Mouse (Mus musculus) thymus, adult 18-20 months (tissue): ENCODE data around the gene Aebp1.
"Not testable (repeated sequence)": the region's sequence is repeated elsewhere in the genome, so short reads cannot be mapped to it uniquely, and the experiment has no call there.

Experiments used
- DNase-seq, 2 experiments: peaks; one replicate each; pipeline ENCODE4 v3.0.0; 2022; ENCODE audit warnings: mixed read lengths in 2 of 2

Gene Aebp1

DNA sequence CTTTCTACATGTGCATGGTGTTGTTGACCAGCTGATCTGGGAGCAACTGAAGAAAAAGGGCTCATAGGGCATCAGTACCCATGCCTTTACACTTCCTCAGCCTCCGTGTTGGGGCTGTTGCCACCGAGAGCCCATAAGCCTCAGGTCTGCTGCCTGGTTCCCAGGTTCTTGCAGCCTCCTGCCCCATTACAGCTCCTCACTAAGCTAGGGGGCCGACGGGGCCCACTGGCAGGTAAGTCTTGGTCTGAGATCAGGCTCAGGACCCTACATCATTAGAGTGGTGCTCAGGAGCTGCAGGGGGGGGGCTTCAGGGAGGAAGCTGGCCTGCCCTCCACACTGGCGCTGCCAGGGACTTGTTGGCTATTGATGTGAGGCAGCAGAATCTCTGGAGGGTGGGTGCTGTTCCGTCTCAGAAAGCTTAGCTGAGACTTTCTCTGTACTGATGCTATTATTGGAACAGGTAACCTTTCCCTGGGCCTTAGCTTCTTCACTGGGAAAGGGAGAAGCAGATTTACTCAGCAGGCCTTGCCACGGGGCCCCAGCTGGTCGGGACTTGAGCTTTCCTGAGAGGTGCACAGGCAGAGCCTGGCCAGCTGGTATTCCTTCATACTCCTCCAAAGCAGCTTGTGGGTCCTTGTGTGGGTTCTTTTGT, 5.1 kb upstream of the Aebp1 start:
- no peak for DNase-seq

DNA sequence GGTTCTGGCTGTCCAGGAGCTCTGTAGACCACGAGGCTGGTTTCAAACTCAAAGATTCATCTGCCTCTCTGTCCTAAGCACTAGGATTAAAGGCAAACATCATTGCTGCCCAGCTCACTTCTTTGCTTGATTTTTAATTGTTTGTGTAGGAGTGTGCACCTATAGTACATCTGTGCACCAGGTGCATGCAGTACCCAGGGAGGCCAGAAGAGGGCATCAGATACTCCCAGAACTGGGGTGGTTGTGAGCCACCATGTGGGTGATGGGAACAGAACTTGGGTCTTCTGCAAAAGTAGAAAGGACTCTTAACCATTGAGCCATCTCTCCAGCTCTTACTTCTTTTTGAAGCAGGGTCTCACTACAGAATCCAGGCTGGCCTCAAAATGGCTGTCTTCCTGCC, 3.0 kb upstream of the Aebp1 start:
- DNase-seq = no peak

DNA sequence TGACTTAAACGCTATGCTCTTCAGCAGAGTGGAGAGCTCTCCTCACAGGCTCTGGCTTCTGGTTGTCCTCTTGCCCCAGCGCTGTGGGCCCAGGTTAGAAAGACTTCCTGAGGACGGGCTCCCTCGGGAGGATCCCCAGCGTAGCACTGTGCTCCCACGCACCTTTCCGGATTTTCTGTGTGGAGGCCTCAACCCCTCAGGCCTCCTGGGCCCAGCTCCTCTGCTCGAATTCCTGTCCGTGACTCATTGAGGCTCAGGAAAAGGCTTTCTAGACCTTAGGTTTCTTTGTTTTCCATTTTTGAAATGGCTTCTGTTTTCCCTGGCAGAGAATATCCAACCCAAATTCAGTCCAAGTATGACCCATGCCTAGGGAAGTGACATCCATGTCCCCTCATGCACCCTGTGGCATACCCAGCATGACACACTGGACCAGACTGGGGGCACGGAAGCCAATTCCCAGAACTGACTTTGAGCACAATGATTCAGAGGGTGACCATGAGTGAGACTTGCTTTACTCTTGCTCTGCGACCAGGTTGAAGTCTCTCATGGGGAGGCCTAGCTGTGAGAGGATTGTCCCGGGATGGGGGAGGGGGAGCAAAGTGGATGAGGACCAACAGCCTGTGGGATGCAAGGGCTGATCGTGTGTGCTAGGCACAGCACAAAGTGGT, 1.7 kb upstream of the Aebp1 start:
- no peak for DNase-seq

DNA sequence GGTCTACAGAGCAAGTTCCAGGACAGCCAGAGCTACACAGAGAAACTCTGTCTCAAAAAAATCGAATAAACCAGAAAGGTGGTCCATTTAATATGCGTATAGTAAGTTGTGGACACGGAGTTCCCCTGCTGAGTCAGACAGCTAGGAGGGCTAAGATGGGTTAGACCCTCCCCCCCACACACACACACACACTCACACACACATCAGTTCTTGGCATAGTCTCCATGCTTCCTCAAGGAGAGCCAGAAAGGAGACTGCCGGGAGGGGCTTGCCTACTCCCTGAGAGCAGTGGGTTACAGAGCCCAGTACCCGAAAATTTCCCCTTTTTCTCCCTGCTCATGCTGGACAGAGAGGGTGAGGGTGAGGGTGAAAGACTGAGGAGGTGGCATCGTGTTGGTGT, 1.1 kb upstream of the Aebp1 start:
- DNase-seq = no peak

DNA sequence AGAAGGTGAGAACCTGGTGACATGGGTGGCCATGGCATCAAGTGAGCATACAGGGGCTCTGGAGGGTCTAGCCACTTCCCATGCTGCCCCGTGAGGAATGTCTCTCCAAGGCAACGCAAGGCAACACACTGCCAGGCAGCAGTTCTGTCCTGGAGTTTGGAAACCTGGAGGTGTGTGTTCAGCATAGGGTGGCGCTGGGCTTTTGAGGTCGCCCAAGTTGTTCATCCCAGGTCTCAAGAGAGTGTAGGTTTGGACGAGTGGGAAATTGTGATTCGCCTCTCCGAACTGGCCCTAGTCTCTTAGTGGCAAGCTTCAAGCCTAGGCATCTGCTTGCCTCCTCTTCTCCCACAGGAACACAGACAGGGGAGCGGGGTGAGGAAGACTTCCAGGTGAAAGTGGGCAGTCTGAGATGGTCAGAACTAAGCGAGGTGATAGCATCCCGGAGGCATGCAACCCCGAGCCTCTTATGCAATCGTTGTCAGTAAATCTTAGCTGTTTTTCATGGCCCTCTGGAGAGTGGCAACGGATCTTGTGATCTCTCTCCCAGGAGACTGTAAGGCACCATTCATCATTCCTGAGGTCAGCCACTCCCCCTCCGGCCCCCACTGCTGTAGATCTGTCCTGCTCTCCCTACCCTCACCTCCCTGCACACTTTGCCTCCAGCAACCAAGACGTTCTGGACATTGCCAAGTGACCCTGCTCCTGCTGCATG, 803 bp downstream of the Aebp1 start:
- no peak for DNase-seq

GRCm38 (mm10) chr11:5867196-5867595, 5.4 kb downstream of the Aebp1 start:
- no peak for DNase-seq

DNA sequence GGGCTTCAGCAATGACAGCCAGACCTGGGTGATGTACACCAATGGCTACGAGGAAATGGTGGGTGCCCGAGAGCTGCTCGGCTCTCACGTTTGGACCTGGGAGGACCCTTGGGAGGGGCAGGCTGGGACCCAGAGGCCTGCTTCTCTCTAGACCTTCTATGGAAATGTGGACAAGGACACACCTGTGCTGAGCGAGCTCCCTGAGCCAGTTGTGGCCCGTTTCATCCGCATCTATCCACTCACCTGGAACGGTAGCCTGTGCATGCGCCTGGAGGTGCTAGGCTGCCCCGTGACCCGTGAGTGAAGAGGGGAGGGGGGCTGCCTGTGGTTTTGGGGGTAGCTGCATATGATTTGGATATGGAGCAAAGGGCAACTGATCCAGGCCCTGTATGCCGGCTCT, 6.6 kb downstream of the Aebp1 start:
- no peak for DNase-seq

GRCm38 (mm10) chr11:5869331-5869730, 7.6 kb downstream of the Aebp1 start:
- DNase-seq = no peak

- no peak for DNase-seq
Measured at GRCm38 (mm10) chr11:5870069-5870468, 8.3 kb downstream of the Aebp1 start.

GRCm38 (mm10) chr11:5872707-5873106, 11.0 kb downstream of the Aebp1 start:
- DNase-seq = no peak

- no peak for DNase-seq
Measured at GRCm38 (mm10) chr11:5873192-5873591, 11.4 kb downstream of the Aebp1 start.

GRCm38 (mm10) chr11:5877421-5877820, 15.7 kb downstream of the Aebp1 start:
- no peak for DNase-seq

DNA sequence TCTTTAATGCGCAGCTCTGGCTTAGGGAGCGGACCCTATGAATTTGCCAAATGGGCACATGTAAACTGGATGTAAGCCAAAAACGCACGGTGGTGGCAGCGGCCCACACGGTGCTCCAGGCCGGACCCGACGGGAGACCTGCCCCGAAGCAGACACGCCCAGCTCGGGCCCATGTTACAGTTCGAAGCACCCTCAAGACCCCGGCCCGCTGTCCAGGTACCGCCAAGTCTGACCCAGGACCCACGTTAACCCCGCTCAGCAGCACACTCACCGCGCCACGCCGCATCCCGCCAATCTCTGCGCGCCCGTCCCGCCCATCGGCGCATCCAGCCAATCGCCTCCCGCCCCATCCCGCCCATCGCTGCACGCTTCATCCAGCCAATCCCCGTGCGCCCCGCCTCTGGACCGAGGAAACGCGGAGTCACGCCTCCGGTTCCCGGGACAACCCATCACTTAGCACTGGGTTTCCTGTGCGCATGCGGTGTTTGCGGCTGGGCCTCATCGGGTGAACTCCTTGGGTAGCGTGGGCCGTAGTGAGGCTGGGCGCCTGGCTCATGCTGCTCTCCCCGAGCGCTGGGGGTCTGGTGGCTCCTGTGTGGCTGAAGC, 16.3 kb downstream of the Aebp1 start, which contains the start of gene Pold2:
Gene Pold2, minus strand, starts transcription at position 372 of the 606 bp plus-strand sequence.
- peak; percentile 97 for DNase-seq

DNA sequence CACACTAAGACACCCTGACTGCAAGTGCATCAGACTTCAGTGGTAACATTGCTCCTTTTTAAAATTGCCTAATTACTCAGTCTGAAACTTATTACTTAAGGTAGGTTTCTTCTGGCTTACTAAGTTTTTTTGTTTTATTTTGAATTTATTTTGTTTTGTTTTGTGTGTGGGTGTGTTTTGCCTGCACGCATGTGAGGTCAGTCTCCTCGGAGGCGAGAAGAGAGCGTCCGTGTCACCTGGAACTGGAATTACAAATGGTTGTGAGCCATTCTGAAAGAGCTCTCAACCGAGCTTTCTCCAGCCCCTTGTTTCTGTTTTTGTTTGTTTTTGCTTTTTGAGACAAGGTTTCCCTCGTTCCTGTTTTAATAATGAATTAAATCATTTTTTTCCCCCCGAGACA, 16.9 kb downstream of the Aebp1 start:
- DNase-seq = no peak

GRCm38 (mm10) chr11:5879905-5880304, 18.2 kb downstream of the Aebp1 start:
- DNase-seq = no peak

DNA sequence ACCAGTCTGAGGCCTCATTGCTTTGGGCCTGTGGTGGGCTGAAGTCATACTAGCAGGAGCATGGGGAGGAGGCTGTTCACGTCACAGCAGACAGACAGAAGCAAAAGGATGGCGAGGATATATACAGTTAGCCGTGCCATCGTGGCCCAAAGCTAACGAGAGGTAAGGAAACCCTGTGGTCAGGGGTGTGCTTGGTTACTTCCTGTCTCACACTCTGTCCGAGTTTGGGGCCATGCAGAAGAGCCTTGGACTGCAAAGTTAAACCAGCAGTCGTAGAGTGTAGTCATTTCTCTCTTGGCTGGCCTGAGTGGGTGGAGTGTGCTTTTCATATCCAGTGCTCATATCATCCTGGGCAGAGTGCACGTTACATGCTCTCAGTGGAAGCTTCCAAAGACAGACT, 20.8 kb downstream of the Aebp1 start:
- no peak for DNase-seq

DNA sequence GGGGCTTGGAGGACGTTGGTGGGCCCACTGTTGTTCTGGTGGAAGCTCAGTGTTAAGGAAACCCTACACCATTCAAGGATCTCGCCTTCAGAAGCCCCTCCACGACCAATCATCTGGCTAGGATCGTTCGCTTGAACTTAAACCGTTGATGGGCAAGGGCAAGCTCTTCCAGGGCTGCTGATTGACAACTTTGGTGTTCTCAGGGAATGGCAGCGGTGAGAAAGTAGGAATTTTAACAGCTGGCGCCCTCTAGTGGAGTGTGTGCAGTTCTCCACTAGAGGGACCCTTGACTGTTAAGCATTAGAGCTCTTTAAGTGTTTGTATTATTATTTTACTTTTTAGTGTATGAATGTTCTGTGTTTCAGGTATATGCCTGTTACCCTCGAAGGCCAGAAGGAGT, 24.4 kb downstream of the Aebp1 start:
- no peak for DNase-seq

DNA sequence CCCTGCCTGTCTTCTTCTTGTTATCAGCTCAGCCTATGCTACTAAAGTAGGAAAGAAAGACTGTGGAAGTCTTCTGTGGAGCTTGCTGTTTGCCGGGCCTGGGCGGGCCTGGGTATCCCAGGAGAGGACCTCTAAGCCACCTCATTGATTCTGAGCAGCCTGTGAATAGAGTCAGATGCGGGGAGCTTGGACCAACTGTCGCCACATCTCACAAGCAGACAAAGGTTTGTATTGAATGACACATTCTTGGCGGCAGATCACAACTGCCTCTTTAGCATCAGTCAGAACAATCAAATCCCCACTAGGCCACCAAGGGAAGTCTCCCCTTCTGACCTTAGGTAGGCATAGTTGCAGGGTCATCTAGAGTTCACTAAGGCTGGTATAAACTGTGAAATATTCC, 25.5 kb downstream of the Aebp1 start:
- DNase-seq = no peak

- DNase-seq = not testable (repeated sequence)
Measured at GRCm38 (mm10) chr11:5888563-5888962, 26.8 kb downstream of the Aebp1 start.

DNA sequence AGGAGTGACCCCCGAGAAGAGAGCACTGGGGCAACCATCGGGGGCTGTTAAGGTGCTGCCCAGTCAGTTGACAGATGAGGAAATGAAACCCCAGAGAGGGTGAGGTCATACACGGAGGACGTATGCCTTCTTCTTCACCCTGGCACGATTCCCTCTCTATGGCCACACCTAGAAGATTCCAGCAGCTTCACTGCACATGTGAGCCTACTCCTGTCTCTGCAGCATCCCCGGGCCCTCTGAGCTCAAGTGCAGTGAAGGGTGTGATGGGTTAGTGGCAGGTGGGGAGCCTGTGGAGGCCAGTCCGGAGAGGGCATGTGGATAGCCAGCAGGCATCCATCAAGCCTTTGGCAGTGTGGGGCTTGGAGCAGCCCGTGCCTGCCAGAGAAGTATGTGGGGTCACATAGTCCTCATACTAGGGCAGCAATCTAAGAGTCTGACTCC, 30.4 kb downstream of the Aebp1 start:
- DNase-seq = no peak

DNA sequence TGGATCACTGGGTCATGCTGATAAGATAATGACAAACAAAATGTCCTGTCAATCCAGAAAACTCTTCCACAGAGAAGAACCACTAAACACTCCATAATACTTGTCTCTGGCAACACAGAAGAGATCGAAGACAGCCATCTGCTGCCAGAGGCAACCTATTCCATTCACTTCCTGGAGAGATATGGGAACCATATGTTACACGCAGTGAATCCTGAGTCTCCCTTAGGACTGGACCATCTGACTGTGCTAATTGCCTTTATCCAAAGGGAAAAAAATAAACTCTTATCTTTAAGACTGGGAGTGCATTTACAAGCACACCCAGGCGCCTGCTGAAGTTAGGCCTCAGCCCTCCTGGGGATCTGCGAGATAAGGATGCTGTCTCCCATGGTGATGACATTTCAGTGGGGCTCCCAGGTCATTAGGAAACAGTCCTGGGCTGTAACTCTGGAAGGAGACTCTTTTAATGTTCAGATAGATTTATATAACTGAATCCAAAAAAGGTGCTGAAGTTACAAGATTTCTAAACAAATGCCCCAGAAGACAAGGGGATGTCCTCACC, 31.1 kb downstream of the Aebp1 start:
- no peak for DNase-seq

DNA sequence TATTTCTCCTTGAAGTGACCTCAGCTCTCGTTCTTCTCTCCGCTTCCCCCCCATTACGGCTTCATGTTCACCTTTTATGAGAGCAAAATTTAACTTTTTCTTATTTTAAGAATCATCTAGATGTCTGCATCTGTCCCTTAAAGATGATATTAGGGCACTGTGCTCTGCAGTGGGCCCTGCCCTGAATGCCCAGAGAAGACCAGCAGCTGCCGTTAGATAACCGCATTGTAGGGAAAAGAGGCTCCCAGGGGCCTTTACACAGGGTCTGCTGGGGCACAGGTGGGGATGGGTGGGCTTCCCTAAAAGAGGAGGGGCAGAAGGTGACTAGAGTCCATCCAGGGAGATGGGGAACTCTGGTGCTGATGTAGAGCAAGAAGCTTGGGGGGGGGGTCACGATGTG, 32.1 kb downstream of the Aebp1 start:
- DNase-seq = no peak

GRCm38 (mm10) chr11:5897230-5897629, 35.5 kb downstream of the Aebp1 start:
- DNase-seq = no peak
